Mouse (Mus musculus) embryonic facial prominence, embryonic 11.5 days (tissue): Measurements from ENCODE around the gene Psmc1. TPM values are rescaled to one million over a fixed set of nuclear protein-coding genes. Genes with fewer than 3 reads are reported as not detected.

ENCODE experiments used
- ATAC-seq: fragments of 200-750 bp; cut with Nextera tagmentation; replicated peaks from 2 replicates; pipeline ENCODE4 v1.8.0; 2017; ENCODE audit warnings: low read depth; ENCODE audit not compliant: insufficient number of reproducible peaks, low FRiP score, low TSS enrichment
- DNase-seq: peaks from one replicate; pipeline ENCODE4 v3.0.0-alpha.2; 2015; ENCODE audit warnings: low spot score
- H3K27ac ChIP-seq: fragments of 300-500 bp; sonication (generic); replicated peaks from 2 replicates; pipeline ENCODE4 v1.5.1; 2014; ENCODE audit warnings: mild to moderate bottlenecking, low read depth, low read length, control low read depth
- H3K27me3 ChIP-seq: fragments of 300-500 bp; sonication (generic); 2 replicates; pipeline ENCODE4 v1.6.1; 2014; ENCODE audit warnings: mild to moderate bottlenecking, low read length, moderate library complexity, mixed read lengths; ENCODE audit not compliant: control insufficient read depth, insufficient read depth
- H3K36me3 ChIP-seq: fragments of 300-500 bp; sonication (generic); replicated peaks from 2 replicates; pipeline ENCODE4 v1.6.1; 2014; ENCODE audit warnings: low read depth, mild to moderate bottlenecking, low read length, moderate library complexity, mixed read lengths; ENCODE audit not compliant: control insufficient read depth, insufficient read depth
- H3K4me1 ChIP-seq: fragments of 300-500 bp; sonication (generic); 2 replicates; pipeline ENCODE4 v1.6.1; 2014; ENCODE audit warnings: low read length, mixed read lengths; ENCODE audit not compliant: control insufficient read depth, insufficient read depth
- H3K4me2 ChIP-seq: fragments of 300-500 bp; sonication (generic); 2 replicates; pipeline ENCODE4 v1.6.1; 2014; ENCODE audit warnings: low read depth, mild to moderate bottlenecking, control low read depth, low read length, moderate library complexity
- H3K4me3 ChIP-seq: fragments of 300-500 bp; sonication (generic); 2 replicates; pipeline ENCODE4 v1.5.1; 2014; ENCODE audit warnings: low read depth, low read length, control low read depth
- H3K9ac ChIP-seq: fragments of 300-500 bp; sonication (generic); replicated peaks from 2 replicates; pipeline ENCODE4 v1.6.1; 2014; ENCODE audit warnings: mild to moderate bottlenecking, control low read depth, low read length
- H3K9me3 ChIP-seq: fragments of 300-500 bp; sonication (generic); replicated peaks from 2 replicates; pipeline ENCODE4 v1.6.1; 2016; ENCODE audit warnings: mild to moderate bottlenecking, low read length, inconsistent platforms, mixed read lengths; ENCODE audit not compliant: control insufficient read depth
- WGBS: fragments of 180-500 bp; shearing (Covaris S2); extraction: QIAGEN DNeasy Blood & Tissue Kit; methylation state at CpG from one replicate; pipeline ENCODE4 v1.1.7; 2014; 5-methylcytosine and 5-hydroxymethylcytosine counted together
- polyA plus RNA-seq: library from polyadenylated mRNA; unstranded; fragments of >200 nt; fragmentation: Nextera tagmentation; extraction: Ambion mirVana; gene quantifications from 2 replicates; pipeline ENCODE4 v1.2.1, GENCODE M21; 2014

The Psmc1 gene
- polyA plus RNA-seq, 1 experiment from 2014 or later, result 457 TPM

DNA sequence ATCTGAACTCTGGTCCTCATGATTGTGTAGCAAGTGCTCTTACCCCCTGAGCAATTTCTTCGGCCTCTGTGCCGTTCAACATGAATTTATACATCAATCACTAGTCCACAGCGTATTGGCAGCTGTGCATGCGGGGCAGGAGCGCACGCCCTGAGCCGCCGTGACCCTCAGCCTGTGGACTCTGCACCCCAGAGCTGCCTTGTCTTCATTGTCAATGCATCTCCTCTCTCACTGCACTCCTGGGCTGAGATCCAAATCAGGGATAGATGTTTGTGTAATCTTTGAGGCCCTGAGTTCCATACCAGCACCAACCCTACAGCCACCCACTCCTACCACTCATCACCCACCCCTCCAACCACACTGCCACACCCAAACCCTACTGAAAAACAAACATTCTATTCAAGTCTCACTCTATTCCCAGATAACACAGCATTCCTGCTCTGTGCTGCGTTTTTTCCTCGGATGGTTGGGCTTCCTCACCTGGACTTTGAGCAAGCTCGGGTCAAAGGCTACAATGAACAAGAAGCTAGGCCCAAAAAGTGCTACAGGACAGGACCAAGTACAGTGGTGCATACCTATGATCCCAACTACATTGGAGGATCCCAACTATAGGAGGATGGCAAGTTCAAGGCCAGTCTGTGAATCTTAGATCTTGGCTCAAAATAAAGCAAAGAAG is 33.0 kb downstream of the Psmc1 start:
- H3K36me3 ChIP-seq, result peaks cover 5% of the 10 kb centered on the region

DNA sequence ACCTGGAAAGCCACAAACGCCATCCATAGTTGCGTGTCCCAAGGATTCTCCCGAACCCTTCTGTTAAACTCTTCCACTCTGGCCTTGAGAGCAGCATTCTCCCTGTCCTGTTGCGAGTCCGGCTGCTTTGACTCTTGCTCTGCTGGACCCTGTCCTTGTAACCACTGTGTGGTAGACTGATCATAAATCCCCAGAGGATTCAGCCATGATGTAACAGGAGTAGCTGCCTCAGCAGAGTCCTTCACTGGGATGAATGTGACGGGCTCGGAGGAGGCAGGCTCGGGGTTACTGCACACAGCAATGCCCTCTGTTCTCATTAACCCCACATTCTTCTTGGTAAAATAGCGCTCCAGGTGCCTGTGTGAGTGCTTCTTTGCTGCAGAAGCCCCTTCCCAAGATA is 33.8 kb downstream of the Psmc1 start:
- peaks cover 5% of the 10 kb centered on the region for H3K36me3 ChIP-seq

More for the DNA sequence above, 33.0 kb downstream of the Psmc1 start:
- Histone ChIP-seq H3K27ac (no peak overlapping the region), H3K4me3 (no peak overlapping the region), H3K4me1 (no peaks in the 10 kb centered on the region), H3K9ac (no peak overlapping the region), H3K9me3 (no peaks in the 10 kb centered on the region), H3K4me2 (no peak overlapping the region), H3K27me3 (no peaks in the 10 kb centered on the region)
- 93% methylated on average over 11 of the region's 11 CpGs for WGBS
- no peak for DNase-seq
- ATAC-seq, result no peak

DNA sequence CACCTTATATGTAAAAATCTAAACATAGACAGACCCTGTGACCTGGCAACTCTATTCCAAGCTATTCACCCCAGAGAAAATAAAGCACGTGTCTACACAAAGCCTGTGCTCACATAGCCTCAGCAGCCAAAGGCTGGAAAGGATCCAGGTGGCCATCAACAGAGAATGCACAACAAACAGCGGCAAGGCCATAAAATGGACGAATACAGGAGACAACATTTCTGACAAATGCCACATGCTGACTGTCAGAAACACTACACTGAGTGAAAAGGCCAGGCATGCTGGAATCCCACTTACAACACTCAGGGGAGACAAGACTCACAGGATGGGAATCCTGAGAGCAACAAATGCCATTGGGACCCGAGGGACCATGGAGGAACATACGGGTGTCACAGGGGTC is 34.3 kb downstream of the Psmc1 start:
- no peak overlapping the region for H3K4me3 ChIP-seq
- H3K27ac ChIP-seq, result no peak overlapping the region
- H3K4me1 ChIP-seq, result no peaks in the 10 kb centered on the region
- H3K4me2 ChIP-seq, result no peak overlapping the region
- H3K9ac ChIP-seq, result no peak overlapping the region
- peaks cover 10% of the 10 kb centered on the region for H3K36me3 ChIP-seq
- H3K9me3 ChIP-seq, result no peaks in the 10 kb centered on the region
- no peaks in the 10 kb centered on the region for H3K27me3 ChIP-seq
- DNase-seq (no peak), ATAC-seq (no peak)
- 91% methylated on average over 5 of the region's 5 CpGs for WGBS

More for the DNA sequence above, 33.8 kb downstream of the Psmc1 start:
- Histone ChIP-seq H3K9ac (no peak overlapping the region), H3K9me3 (no peaks in the 10 kb centered on the region), H3K4me2 (no peak overlapping the region), H3K27ac (no peak overlapping the region), H3K27me3 (no peaks in the 10 kb centered on the region), H3K4me3 (no peak overlapping the region), H3K4me1 (no peaks in the 10 kb centered on the region)
- WGBS, result 92% methylated on average over 9 of the region's 9 CpGs
- DNase-seq, result no peak
- no peak for ATAC-seq

DNA sequence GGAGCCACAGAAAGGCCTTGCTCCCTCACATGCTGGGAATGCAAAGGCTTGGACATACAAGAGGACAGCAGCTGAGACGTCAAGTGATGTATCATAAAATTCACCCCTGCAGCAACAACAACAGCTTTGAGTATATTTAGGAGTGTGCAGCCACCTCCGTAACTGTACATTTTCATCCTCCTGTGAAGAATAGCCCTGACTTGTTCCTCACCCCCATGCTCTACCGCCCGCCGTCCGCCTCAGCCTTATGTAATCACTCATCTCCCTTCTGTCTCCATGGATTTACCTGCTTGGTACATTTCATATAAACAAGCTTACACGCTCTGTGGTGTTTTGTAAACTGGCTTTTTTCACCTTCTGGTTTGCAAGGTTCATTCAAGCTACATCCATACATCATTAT is 42.5 kb downstream of the Psmc1 start:
- Histone ChIP-seq H3K27ac (no peak overlapping the region), H3K36me3 (peaks cover 5% of the 10 kb centered on the region; the same call in 1 of the 2 replicates), H3K27me3 (no peaks in the 10 kb centered on the region), H3K4me1 (no peaks in the 10 kb centered on the region), H3K4me2 (no peak overlapping the region), H3K9ac (no peak overlapping the region), H3K9me3 (no peaks in the 10 kb centered on the region), H3K4me3 (no peak overlapping the region)
- DNase-seq (no peak), ATAC-seq (no peak)
- WGBS, result 94% methylated on average over 7 of the region's 7 CpGs

DNA sequence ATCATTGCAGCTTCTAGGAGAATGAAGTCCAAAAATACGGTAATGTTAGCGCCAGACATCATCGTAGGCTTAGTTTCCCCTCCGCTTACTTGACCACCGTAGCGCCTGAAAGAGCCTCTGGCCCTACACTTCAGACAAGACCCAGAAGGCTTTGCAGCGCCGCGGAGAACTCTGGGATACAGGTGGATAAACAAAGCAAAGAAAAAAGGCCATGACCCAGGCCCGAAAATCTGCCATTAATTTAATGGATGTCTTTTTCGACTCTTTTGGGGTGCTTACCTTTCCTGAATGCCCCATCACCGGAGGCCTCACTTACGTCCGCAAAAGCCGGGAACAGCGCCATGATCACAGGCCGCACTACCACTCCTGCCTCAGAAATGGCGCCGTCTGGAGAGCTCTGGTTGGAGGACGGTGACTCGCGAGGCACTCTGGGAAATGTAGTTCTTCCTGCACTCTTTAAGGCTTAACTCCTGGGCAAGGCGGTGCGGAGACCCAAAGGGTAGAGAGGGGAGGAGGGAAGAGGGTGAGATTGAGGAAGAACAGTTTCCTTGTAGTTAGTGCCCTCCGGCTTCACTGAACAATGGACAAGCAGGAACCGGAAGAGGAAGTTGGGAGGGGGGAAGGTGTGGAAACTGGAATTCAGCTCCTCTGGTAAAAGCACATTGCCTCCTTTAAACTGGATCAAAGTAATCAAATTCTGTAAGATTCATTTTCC is 49.5 kb downstream of the Psmc1 start, which contains the start of gene Nrde2:
Nrde2 (minus strand) TSS at position 393 of the 715 bp plus-strand sequence.
- H3K9me3 ChIP-seq, result no peaks in the 10 kb centered on the region
- under 1% methylated on average over 26 of the region's 26 CpGs for WGBS
- no peaks in the 10 kb centered on the region for H3K4me1 ChIP-seq
- peak; percentile 99 for ATAC-seq
- H3K9ac ChIP-seq, result peak within 1 kb of the TSS; percentile 74
- H3K27me3 ChIP-seq, result no peaks in the 10 kb centered on the region
- peak within 1 kb of the TSS; percentile 52 for H3K27ac ChIP-seq
- H3K4me3 ChIP-seq, result peak within 1 kb of the TSS; percentile 50
- no peaks in the 10 kb centered on the region for H3K36me3 ChIP-seq
- DNase-seq, result peak; percentile 96
- peak within 1 kb of the TSS; percentile 50 for H3K4me2 ChIP-seq

DNA sequence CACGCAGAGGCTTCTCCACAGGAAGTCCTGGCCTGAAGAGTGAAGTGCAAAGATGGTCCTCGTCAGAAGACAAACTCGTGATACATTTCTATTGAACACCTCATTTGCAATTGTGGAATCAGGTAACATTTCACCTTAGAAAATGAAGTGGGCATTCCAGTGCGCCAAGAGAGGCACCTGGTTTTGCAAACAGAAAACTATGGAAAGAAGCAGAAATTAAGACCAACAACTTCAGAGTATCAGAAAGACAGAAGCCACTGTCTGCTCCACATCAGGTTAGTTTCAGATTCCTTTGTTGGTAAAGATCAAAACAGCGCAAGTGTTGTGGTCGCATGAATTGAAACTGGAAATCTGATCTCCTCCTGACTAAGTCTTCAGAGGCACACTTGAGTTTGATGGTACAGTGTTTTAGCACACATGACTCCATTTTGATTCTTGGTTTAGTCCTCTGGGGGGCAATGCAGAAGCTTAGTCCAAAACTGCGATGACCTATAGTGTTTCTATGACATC is 55.1 kb downstream of the Psmc1 start:
- WGBS, result 74% methylated on average over 7 of the region's 7 CpGs
- DNase-seq (no peak), ATAC-seq (no peak)
- no peak overlapping the region for H3K4me2 ChIP-seq
- H3K4me1 ChIP-seq, result no peaks in the 10 kb centered on the region
- no peak overlapping the region for H3K27ac ChIP-seq
- H3K4me3 ChIP-seq, result no peak overlapping the region
- no peak overlapping the region for H3K9ac ChIP-seq
- no peaks in the 10 kb centered on the region for H3K36me3 ChIP-seq
- no peaks in the 10 kb centered on the region for H3K9me3 ChIP-seq
- no peaks in the 10 kb centered on the region for H3K27me3 ChIP-seq

DNA sequence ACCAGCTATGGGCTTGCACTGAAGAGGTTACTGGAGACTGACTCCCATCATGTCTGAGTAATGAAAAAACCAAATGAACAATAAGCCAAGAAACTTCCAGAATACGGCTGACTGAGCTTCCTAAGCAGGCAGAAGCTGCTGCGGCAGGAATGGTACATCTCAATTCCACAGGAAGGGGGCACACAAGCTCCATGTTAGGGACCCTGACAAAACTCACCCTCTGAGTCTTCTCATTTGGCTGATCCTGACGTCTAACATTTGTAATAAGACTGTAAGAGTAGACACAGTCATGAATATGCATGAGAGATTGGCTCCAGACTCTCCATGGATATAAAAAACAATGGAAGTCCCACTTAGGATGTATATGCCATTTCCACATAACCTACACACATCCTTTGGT is 56.2 kb downstream of the Psmc1 start:
- Histone ChIP-seq H3K27me3 (no peaks in the 10 kb centered on the region), H3K4me1 (no peaks in the 10 kb centered on the region), H3K27ac (no peak overlapping the region), H3K4me3 (no peak overlapping the region), H3K36me3 (no peaks in the 10 kb centered on the region), H3K9ac (no peak overlapping the region), H3K9me3 (no peaks in the 10 kb centered on the region), H3K4me2 (no peak overlapping the region)
- ATAC-seq (0 out of 2 replicates have a peak, but pooled peaks have one; percentile 51), DNase-seq (peak; percentile 72)
- 20% methylated on average over 3 of the region's 3 CpGs for WGBS

DNA sequence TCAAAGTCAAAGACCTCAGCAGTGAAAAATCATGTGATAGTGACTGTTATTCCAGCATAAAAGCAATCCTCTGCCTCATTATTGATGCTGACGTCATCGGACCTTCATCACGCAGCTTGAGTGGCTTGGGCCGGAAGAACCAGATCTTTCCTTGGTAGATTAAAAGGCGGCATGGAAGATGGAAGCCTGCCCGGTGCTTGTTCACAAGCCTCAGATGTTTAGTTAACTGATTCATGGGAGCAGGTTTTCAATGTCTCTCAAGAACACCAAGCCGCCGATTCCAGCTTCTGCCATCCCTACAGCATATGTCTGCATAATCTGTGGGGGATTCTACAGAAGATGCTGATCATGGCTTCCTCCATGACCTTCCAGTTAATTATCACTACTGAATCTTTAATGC is 57.0 kb downstream of the Psmc1 start:
- Histone ChIP-seq H3K36me3 (no peaks in the 10 kb centered on the region), H3K4me2 (no peak overlapping the region), H3K9me3 (no peaks in the 10 kb centered on the region), H3K4me1 (no peaks in the 10 kb centered on the region), H3K27ac (no peak overlapping the region), H3K27me3 (no peaks in the 10 kb centered on the region), H3K4me3 (no peak overlapping the region), H3K9ac (no peak overlapping the region)
- ATAC-seq (no peak), DNase-seq (no peak)
- 89% methylated on average over 8 of the region's 8 CpGs for WGBS
